In genomic region chr16:26447594-26447993, GRCm38 (mm10) we compare ENCODE assay signal across 10 mouse cellular contexts. TPM values are rescaled to one million over a fixed set of nuclear protein-coding genes. Genes with fewer than 3 reads are reported as not detected.
A peak's percentile ranks its signal among the peaks of the same experiment; 100 is the strongest.
DNase-seq lines count a peak whose midpoint lies in the region; ATAC-seq and TF ChIP-seq lines count a peak whose summit lies in the region.
"Had no signal": no experiment of that assay in that cellular context is flagged by ENCODE, and none has a peak within 500 bp of the region (broad histone marks: within the 10 kb centered on the region; RNA-seq: fewer than 3 reads in every experiment).

No protein-coding gene starts in this region.

- peak; percentile 41 for DNase-seq in kidney, adult 11 months
- DNase-seq in ES-CJ7 (ENCODE audit: low read depth, low spot score) = peak; percentile 14
- DNase-seq in embryonic facial prominence, embryonic 14.5 days (ENCODE audit: low spot score) = peak; percentile 57
- DNase-seq in lung, postnatal 25 days (ENCODE audit: low spot score) = peak; percentile 38
- DNase-seq in gastrocnemius, postnatal 25 days = no peak
- no peak for DNase-seq in hindbrain, embryonic 14.5 days (ENCODE audit: low spot score)
- DNase-seq: liver, embryonic 13.5 days had no signal

- no peak for ATAC-seq in kidney, embryonic 15.5 days (replicated peaks; ENCODE audit: low FRiP score)
- no peak for ATAC-seq in embryonic facial prominence, embryonic 14.5 days (ENCODE audit: low read depth)
- peak; percentile 63 for ATAC-seq in intestine, postnatal 0 days
- no peak for ATAC-seq in hindbrain, embryonic 14.5 days (ENCODE audit: low FRiP score)

- H3K27me3 ChIP-seq in kidney, embryonic 15.5 days = no peaks in the 10 kb centered on the region
- H3K27me3 ChIP-seq in embryonic facial prominence, embryonic 14.5 days (replicated peaks; ENCODE audit: control insufficient read depth, insufficient read depth, low read length) = no peaks in the 10 kb centered on the region
- no peaks in the 10 kb centered on the region for H3K27me3 ChIP-seq in intestine, postnatal 0 days (replicated peaks; ENCODE audit: control insufficient read depth, insufficient read depth, low read length)
- H3K27me3 ChIP-seq in hindbrain, embryonic 14.5 days (ENCODE audit: control insufficient read depth, insufficient read depth, low read length) = no peaks in the 10 kb centered on the region
- H3K27me3 ChIP-seq: liver, embryonic 13.5 days had no signal

- no peak overlapping the region for H3K27ac ChIP-seq in kidney, embryonic 15.5 days
- no peak overlapping the region for H3K27ac ChIP-seq in embryonic facial prominence, embryonic 14.5 days (replicated peaks; ENCODE audit: low read depth, low read length)
- H3K27ac ChIP-seq in intestine, postnatal 0 days (ENCODE audit: low read depth, low read length) = no peak overlapping the region
- no peak overlapping the region for H3K27ac ChIP-seq in hindbrain, embryonic 14.5 days
- H3K27ac ChIP-seq: liver, embryonic 13.5 days had no signal

- no peak overlapping the region for H3K4me2 ChIP-seq in kidney, embryonic 15.5 days
- no peak overlapping the region for H3K4me2 ChIP-seq in embryonic facial prominence, embryonic 14.5 days (ENCODE audit: low read depth, low read length)
- no peak overlapping the region for H3K4me2 ChIP-seq in intestine, postnatal 0 days (replicated peaks; ENCODE audit: low read depth)
- H3K4me2 ChIP-seq in hindbrain, embryonic 14.5 days (replicated peaks) = no peak overlapping the region
- H3K4me2 ChIP-seq: liver, embryonic 13.5 days had no signal

- H3K36me3 ChIP-seq in kidney, embryonic 15.5 days = no peaks in the 10 kb centered on the region
- H3K36me3 ChIP-seq in embryonic facial prominence, embryonic 14.5 days (ENCODE audit: control insufficient read depth, insufficient read depth, low read length) = no peaks in the 10 kb centered on the region
- no peaks in the 10 kb centered on the region for H3K36me3 ChIP-seq in intestine, postnatal 0 days (ENCODE audit: control insufficient read depth, insufficient read depth)
- H3K36me3 ChIP-seq in hindbrain, embryonic 14.5 days (replicated peaks; ENCODE audit: control insufficient read depth, insufficient read depth) = no peaks in the 10 kb centered on the region
- H3K36me3 ChIP-seq: liver, embryonic 13.5 days had no signal

- no peaks in the 10 kb centered on the region for H3K9me3 ChIP-seq in kidney, embryonic 15.5 days (replicated peaks)
- H3K9me3 ChIP-seq in embryonic facial prominence, embryonic 14.5 days (ENCODE audit: control insufficient read depth, low read length) = no peaks in the 10 kb centered on the region
- H3K9me3 ChIP-seq in intestine, postnatal 0 days (ENCODE audit: control insufficient read depth) = no peaks in the 10 kb centered on the region
- H3K9me3 ChIP-seq in hindbrain, embryonic 14.5 days (ENCODE audit: control insufficient read depth, low read length) = no peaks in the 10 kb centered on the region
- H3K9me3 ChIP-seq: liver, embryonic 13.5 days had no signal

- TF ChIP-seq CTCF in intestine, postnatal 0 days (IDR thresholded peaks at IDR 0.05; ENCODE audit: low read depth) = peak; percentile 48

- H3K9ac ChIP-seq in kidney, embryonic 15.5 days = no peak overlapping the region
- no peak overlapping the region for H3K9ac ChIP-seq in embryonic facial prominence, embryonic 14.5 days (ENCODE audit: low read depth, low read length)
- H3K9ac ChIP-seq in intestine, postnatal 0 days (ENCODE audit: low read depth, low read length) = no peak overlapping the region
- H3K9ac ChIP-seq in hindbrain, embryonic 14.5 days = no peak overlapping the region
- H3K9ac ChIP-seq: liver, embryonic 13.5 days had no signal

- WGBS in kidney, embryonic 15.5 days = 71% methylated on average over 2 of the region's 2 CpGs
- 72% methylated on average over 2 of the region's 2 CpGs for WGBS in embryonic facial prominence, embryonic 14.5 days
- WGBS in intestine, postnatal 0 days = 58% methylated on average over 2 of the region's 2 CpGs
- 66% methylated on average over 2 of the region's 2 CpGs for WGBS in hindbrain, embryonic 14.5 days

- no peak overlapping the region for H3K4me3 ChIP-seq in kidney, embryonic 15.5 days (replicated peaks)
- no peak overlapping the region for H3K4me3 ChIP-seq in embryonic facial prominence, embryonic 14.5 days (ENCODE audit: low read depth, low read length)
- H3K4me3 ChIP-seq in intestine, postnatal 0 days (ENCODE audit: low read depth, low read length) = no peak overlapping the region
- H3K4me3 ChIP-seq in hindbrain, embryonic 14.5 days (replicated peaks; ENCODE audit: low read length) = no peak overlapping the region
- H3K4me3 ChIP-seq: liver, embryonic 13.5 days had no signal

- H3K4me1 ChIP-seq in kidney, embryonic 15.5 days = no peaks in the 10 kb centered on the region
- H3K4me1 ChIP-seq in embryonic facial prominence, embryonic 14.5 days (ENCODE audit: control insufficient read depth, insufficient read depth, low read length) = no peaks in the 10 kb centered on the region
- no peaks in the 10 kb centered on the region for H3K4me1 ChIP-seq in intestine, postnatal 0 days (replicated peaks; ENCODE audit: control insufficient read depth, insufficient read depth, low read length)
- H3K4me1 ChIP-seq in hindbrain, embryonic 14.5 days (replicated peaks; ENCODE audit: control insufficient read depth, insufficient read depth, low read length) = no peaks in the 10 kb centered on the region
- H3K4me1 ChIP-seq: liver, embryonic 13.5 days had no signal

RNA-seq across cellular contexts. Expression of gene Cldn16, which starts 15.3 kb away (rescaled TPM):
- polyA plus RNA-seq in kidney, embryonic 15.5 days (2015; fragmentation: Nextera tagmentation; extraction: Ambion mirVana) = 4.4 and 4.9 TPM in 2 replicates
- polyA plus RNA-seq in embryonic facial prominence, embryonic 14.5 days (2014; fragmentation: Nextera tagmentation; extraction: Ambion mirVana) = not detected in 2 replicates
- not detected in 2 replicates for polyA plus RNA-seq in intestine, postnatal 0 days (2015; fragmentation: Nextera tagmentation; extraction: Ambion mirVana)
- not detected for total RNA-seq in gastrocnemius, postnatal 25 days (2021)
- polyA plus RNA-seq in hindbrain, embryonic 14.5 days (2014; fragmentation: Nextera tagmentation; extraction: Ambion mirVana) = not detected in 2 replicates
- polyA plus RNA-seq: liver, embryonic 13.5 days; stomach, embryonic 16.5 days had no signal

Comparison
In these comparisons a context has a peak if more than half of its experiments do, and no peak if none do; other contexts are left out.
1. DNase-seq: peak in kidney, adult 11 months (single experiment), ES-CJ7 (single experiment), embryonic facial prominence, embryonic 14.5 days (single experiment) and lung, postnatal 25 days (single experiment); none in gastrocnemius, postnatal 25 days (single experiment) and hindbrain, embryonic 14.5 days (single experiment).